Mouse (Mus musculus) lung, adult 18-20 months (tissue): ENCODE data around the gene Btrc.
A peak's percentile ranks its signal among the peaks of the same experiment; 100 is the strongest.

Experiments
- DNase-seq, 2 experiments: peaks; one replicate each; pipeline ENCODE4 v3.0.0; 2022; ENCODE audit warnings: mixed read lengths in 2 of 2

Btrc gene

DNA sequence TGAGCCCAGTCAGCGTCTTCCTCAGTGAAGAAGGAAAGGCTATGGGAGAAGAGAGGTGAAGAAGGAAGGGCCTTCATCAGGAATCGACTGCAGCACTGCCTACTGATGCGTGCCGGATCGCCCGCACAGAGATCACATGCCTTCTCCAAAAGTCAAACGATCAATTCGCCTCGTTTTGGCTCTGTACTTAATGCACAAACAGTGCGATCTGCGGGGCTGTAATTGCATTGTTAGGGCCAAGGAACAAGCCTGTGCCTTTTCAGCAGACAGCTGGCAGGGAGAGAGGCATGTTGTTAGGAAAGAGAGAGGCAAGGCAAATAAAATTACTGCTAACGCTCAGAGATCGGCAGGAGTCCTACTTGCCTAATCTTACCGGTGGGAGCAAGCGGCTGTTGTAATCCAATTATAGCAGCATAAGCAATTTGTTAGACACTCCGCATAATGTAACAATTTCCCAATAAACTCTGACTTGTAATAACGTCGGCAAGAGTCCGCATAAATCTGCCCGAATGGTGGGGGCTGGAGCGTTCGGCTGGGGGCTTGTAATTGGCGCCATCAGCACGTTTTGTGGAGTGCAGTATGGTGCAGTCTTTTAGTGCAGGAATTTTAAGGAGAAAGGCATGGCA is 112.5 kb downstream of the Btrc start:
- peak in 1 of 2 experiments; percentile 35 for DNase-seq

DNA sequence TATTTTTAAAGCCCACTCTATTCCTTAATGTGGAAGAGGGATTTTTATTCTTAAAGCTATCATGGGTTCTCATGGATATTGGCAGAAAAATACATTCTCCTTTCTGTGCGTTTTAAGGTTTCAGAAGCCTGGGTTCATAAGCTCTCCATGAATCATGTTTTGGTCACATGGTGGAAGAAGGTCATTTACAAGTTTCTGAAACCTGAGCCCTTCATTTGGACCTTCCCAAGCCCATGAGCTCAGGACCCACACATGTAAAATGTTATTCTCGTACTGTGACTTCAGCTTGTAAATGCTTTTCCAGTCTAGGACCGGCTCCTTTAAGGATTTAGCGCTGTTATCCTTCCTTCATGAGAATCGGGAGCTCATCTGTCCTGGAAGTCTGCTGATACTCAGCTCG is 116.0 kb downstream of the Btrc start:
- no peak for DNase-seq

DNA sequence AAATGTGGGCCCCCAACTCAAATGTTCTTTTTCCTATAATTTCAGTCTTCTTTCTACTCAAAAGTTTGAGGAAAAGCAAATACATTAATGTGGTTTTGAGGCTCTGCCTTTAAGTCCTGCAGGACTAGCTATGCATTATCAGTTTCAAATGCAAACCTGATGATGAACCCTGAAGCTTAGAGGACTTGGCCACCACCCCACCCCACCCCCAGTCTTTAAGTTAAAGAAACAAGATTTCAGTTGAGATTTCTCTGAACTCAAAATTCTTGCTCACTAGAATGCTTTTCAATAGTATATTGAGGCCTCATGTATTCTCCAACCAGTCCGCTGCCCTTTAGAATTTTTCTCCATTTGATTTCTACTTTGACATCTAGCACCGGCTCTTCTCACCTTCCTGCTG is 117.0 kb downstream of the Btrc start:
- DNase-seq: no peak

DNA sequence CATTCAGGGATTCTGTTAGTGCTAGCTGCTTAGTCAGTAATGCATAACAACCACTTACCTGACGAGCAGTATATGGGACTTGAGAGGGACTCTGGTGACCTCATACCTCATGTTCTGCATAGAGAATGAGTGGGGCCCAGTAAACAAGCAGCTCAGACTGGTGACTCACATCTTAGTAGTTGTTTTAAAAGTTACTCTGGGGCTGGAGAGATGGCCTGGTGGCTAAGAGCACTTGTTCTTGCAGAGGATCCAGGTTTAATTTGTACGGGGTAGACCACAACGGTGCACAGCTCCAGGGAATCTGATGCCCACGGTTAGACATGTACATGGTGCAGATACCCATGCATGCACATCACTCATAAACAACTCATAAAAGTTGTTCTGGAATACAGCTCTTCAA is 117.4 kb downstream of the Btrc start:
- no peak for DNase-seq

DNA sequence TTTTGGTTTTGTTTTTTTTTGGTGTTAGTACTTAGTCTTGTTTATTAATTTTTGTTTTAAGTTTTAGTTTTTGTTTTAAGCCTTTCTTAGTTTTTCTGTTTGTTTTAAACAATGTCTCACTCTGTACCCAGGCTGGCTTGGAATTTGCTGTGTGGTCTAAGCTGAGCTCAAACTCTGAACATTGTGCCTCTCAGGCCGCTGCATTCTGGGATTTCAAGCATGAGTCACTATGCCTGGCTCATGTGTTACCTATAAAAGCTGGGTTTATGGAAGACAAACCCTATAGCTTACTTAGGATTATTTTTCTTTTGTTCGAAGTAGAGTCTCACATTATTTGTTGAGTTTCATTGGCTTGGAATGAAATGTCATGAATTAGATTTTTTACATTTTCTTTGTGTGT is 119.9 kb downstream of the Btrc start:
- no peak for DNase-seq

DNA sequence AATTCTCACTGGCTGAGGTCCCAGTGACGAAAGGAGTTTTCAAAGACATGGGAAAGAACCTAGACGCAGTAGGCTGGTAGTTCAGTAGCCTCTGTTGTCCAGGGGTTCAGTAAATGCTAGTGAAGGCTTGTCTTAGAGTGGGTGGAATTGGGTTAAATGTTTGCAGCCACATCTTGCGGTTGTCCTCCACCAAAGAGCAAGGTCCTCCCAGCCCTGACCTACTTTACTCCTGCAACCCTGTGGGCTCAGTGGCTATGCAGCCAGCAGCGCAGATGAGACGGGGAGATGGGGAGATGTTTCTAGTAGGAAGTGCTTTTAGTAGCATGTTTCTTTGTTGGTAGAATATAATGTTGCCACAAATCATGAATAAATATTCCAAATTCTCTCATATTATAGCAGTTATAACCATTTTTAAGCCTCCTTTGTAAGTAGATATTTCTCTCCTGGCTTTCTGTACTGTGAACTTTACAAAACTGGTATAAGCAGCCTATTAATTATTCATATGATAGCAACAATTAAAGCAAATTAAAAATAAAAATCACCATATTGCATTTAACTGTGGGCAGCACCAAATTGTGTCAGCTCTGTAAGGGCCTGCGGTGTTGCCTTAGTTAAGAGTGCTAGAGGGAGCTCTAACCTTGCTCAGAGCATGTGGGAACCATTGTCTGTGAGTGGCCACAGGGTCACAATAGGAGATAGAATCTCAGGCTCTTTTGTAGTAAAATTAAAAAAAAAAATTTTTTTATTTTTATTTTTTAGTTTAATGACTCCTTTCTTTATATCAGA is 122.9 kb downstream of the Btrc start:
- no peak for DNase-seq

DNA sequence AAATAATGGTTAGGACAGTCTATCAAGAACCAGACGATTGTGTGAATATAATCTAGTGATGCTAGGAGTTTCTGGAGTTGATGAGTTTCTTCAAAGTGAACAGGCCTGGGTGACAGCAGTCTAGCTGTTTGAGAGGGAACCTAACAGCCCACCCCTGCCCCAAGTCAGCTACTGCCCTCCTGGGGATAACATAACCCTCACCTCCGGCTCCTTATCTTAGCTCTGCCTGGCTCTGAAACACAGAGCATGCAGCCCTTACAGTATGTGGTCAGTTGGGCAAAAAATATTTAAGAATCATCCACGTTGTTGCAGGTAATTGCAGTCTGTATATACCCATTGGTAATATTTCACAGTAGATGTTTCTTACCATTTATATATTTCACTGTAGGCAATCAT is 123.5 kb downstream of the Btrc start:
- DNase-seq: no peak

DNA sequence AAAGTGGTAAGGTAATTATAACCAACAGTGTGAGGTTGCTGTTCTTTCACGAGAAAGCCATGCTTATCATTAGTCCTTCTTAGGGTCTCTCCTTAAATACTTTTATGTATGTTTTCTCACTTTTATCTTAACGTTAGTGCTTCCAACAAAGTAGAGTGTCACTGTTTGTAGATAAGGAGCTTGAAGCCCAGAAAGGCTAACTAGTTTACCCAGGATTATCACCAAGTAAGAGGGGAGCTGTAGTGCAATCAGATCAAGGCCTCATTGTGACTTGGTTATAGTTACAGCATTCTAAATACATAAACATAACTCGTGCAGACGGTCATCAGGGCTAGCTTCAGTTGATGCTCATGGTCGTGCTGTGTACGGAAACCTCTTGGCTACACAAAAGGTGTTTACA is 126.4 kb downstream of the Btrc start:
- DNase-seq: no peak

DNA sequence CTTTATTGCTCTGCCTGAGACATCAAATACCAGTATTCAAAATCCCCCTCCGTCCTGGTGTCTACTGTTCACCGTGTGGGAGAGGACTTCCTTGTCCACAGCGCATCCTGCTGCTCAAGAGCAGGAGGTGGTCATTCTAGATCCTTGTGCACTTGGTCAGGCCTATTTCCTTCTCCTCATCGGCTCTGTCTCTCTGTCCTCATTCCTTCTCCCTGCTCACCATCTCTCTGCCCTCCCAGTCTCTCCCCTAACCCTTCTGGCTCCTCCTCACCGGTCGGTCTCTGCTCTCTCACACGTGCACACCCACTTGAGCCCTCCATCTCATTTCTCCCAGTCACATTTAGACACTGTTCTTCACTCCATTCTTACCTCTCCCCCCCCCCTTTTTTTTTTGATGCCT is 127.7 kb downstream of the Btrc start:
- no peak for DNase-seq

DNA sequence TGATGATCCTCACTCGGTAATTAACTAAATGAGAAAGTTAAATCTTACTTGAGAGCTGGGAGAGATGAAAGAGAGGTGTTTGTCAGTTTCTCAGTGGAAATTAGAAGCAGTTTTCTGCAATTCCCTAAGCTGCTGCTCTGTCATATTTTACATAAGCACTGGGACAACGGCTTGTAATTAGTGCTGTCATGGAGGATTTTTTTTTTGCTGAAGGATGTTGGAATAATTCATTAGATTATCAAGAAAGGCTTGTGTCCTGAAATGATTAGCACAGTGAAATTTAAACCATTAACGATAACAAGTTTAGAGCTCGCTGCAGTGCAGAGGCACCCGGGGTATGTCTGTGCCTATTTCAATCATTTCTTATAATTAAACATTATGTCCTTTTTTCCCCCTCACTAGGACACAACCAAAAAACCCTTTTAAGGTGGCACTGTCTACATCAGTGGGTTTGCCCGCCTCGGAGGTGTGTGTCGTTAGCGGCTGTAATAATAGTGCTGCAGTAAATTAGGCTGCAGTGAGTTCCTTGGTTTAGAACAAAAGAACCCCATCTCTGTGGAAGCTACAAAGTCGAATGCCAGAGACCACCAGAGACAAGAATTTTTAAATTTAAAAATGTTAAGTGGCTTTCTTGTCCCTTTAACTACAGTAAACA is 130.7 kb downstream of the Btrc start:
- no peak for DNase-seq

DNA sequence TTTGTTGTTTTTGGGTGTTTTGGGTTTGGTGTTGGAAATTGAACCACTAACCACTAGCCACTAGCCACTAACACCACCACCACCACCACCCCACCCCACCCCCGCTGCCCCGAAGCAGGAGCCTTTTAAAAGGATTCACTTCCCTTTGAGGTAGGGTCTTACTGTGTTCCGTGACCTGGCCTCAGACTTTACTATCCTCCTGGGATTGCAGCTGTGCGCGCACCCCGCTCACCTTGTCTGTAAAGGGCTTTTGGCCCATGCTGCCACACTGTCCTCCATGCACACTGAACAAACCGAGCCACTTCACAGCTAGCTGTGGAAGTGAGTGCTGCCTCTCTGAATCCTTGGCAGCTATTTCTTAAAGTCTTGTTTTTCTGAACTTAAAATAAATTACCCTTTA is 141.9 kb downstream of the Btrc start:
- no peak for DNase-seq

DNA sequence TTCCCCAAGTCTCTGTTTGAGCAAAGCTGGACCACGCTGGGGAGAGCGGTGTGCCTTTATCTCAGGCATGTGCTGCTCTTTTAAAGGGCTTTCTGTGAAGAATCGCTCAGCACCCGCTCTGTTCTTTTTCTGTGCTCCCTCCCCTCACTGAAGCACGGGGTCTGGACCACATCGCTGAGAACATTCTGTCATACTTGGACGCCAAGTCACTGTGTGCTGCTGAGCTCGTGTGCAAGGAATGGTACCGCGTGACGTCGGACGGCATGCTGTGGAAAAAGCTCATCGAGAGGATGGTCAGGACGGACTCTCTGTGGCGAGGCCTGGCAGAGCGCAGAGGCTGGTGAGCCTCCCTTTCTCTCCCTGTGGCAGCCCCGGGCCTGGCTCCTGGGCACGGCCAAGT is 144.0 kb downstream of the Btrc start:
- no peak for DNase-seq

DNA sequence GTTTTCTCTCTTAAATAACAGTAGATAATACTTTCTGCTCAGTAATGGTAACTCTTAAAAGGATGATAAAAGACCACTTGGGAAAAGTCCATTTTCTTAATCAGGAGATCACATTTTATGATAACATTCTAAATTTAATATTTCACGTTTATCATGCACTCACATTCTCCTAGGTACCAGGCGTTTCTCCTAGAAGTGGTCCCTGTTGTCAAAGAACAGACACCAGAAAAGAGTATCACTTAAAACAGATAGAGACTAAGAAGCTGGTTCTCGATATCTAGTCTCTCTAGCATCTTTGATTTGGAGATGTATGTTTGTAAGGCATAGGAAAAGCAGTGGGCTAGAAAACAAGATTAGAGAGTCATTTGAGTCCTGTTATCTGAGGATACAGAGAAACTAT is 147.1 kb downstream of the Btrc start:
- DNase-seq: no peak

DNA sequence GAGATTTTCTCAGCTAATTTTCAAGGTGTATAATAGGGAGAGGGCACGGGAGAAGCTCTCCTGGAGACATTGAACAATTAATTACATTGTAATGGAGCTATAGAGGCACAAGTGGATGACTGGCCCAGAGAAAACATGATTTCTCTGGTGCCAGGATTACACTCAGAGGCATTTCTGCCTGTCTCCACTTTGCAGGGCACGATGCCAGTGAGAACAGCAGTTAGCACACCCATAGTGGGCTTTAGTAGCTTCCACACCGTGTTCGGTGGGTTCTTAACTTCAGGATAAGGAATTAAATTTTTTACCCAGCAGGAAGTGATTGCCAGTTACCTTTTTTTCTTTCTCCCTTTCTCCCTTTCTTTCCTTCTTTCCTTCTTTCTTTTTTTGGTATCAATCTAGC is 147.9 kb downstream of the Btrc start:
- DNase-seq: no peak

DNA sequence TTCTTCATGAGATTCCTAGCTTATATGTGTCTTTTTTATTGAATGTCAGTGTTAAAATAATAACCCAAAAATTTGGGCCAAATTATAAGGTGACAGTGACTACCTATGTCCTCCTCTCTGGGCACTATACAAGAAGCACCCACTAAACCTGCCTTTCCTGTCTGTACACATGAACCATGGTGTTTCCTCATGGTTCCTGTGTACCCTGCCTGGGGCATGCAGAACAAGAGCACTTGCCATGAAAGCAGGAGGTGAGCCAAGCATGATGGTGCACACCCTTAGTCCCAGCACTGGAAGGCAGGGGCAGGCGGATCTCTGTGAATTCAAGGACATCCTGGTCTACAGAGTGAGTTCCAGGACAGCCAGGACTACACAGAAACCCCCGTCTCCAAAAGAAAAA is 151.8 kb downstream of the Btrc start:
- DNase-seq: no peak

DNA sequence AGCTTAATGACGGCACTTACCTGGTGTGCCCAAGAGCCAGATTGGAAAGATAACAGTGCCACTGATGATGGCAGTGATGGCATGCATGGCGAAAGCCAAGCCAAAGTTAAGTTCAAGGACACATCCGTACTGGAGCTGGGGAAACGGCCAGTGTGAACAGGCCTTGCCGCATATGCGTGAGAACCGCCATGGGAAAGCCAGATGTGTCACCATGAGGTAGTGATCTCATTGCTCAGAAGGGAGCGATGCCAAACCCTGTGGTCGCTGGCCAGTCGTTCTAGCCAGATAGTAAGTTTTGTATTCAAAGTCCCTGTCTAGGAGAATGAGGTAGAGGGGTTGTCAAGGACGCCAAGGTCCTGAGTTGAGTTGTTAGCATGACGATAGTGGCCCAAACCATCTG is 152.7 kb downstream of the Btrc start:
- no peak for DNase-seq

DNA sequence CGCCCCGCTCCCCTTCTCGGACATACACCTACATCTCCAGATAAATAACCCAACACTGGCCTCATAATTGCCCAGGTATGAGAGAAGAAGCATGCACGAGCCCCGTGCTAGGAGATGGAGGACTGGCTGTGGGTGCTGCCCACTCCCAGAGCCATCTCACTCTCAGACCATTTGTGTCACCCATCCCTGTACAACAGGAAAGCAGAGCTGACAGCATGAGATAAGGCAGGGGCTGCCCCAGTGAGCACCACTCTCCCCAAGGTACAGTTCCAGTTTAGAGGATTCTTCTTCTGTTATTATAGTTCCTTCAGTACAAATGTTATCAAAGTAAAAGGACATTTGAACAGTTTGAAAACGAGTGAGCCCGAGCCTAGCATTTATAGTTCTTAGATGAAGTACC is 163.8 kb downstream of the Btrc start:
- no peak for DNase-seq

DNA sequence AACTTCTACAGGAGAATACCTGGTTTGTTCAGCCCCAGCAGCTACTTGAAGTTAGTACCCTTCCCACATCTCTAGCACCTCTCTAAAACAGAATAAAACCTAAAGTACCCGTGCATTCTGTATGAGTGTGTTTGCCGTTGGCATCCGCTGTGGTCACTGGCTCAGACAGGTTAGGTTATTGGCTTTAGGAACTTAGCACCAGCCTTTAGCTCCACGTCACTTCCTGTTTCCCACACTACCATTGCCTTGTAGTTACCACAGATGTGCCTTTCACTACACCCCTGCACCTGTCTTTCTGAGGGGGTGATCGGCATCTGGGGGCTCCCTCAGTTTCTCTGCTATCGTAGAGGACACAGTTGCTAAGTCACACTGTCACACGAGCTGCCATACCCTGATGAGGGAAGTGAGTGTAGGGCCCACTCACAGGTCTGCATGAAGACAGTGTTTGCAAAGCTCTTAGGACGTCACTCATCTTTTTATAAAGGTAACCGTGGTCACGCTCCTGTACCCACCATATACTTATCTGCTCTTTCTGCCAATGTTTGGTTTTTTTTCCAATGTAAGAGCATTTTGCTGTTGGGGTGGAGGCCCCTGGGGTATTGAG is 164.5 kb downstream of the Btrc start:
- DNase-seq: no peak

DNA sequence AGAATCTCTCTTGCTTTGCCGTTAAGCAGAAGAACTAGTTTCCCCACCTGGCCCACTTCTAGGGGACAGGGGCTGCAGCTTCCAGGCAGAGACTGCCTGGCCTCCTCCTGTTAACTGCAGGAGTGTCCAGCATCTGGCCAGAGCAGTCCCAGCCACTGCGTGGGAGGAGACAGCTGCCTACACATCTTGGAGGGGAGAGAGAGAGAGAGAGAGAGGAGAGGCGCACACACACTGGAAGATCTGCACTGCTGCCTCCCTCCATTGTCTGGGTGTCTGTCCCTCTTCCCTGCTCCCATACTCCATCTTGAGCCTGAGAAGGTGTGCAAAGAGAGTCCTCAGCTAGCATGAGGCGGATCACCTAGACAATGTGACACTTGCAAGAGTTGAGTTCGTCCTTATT is 165.8 kb downstream of the Btrc start:
- no peak for DNase-seq

DNA sequence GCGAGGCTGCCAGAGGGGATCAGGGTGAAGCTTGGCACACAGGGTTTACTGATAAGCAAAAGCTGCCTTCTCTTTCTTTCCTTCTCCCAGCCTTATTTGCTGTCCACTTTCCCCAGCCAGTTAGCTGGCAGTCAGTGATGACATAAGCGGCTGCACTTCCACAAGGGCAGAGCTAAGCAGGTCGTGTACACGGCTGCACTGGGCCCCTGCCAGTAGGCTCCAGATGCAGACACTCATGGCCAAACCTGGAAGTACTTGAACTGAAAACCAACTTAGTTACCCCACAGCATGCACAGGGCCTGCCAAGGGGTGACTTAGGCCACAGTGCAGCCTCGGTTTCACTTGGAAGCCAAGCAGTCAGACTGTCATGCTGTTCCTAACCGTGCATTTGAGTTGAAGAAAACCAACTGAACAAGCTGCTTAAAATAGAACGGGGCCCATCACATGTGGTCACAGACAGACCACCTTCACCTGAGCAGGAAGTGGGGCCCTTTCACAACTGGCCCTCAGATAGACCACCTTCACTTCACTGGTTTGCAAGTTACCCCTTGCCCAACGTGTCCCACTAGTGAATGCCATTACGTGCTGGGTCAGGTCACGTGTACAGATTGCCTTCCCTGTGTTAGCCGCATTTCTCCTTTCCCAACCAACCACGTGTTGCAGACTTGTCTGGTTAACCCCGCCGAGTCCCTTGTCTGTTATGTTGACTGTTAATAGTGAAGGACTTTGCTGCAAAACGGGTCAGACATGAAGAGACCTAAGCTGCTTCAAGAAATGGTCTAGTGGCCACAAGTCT is 166.9 kb downstream of the Btrc start:
- peak; percentile 73 to 83 for DNase-seq

DNA sequence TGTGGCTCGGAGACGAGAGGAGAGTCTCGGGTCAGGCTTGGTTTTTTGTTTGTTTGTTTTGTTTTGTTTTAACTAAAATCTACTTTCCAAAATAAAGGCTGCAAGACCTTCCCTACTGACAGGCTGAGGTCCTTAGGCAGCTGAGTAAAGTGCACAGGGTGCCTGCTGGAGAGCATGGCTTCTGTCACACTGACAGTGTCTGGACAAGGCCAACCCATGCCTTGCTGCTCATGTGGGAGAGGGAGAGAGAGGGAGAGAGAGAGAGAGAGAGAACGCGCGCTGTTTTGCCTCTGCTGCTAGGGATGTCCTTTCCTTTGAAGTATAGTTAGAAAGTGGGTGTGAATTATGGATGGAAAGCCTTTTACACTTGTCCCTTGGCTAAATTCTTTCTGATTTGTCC is 168.0 kb downstream of the Btrc start:
- DNase-seq: no peak

DNA sequence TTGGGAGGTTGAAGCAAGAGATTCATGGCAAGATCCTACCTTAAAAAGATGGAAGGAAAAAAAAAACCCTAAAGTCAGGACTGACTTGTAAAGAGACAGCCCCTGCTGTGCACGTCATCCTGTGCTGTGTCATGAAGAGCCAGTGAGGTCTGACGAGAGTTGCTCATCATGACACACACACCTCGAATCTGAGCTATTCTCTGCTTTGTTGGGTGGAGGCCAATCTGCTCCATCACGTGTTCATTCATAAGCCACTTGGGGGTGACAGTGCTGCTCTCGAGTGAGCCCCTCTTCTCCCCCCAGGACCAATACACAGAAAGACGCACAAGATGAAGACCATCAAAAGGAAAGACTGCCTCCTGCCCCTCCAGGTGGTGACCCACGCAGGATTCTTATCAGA is 170.1 kb downstream of the Btrc start:
- no peak for DNase-seq

DNA sequence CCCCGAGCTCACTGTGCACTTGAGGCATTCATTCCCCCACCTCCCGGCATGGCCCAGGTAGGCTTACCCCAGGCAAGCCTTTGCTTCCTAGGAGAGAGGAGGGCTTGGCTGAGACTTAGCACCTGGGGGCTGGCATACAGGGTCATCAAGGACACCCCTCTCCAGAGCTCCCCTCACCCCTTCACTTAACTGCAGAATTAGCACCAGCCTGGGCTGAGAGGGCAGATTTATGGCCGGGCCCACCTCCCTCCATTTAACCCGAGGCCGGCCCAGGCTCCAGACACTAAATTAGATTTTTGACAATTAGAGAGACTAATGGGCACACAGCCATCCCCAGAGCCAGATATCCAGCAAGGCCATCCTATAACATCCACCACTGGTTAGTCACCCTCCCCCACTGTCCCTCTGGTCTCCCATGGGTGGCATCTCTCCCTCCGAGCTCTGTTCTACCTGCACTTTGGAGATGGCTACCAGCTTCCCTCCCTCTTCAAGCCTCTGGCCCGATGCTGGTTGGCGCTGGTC is 171.7 kb downstream of the Btrc start:
- no peak for DNase-seq
